Mouse (Mus musculus): ENCODE data around the gene Prune1. TPM values are rescaled to one million over a fixed set of nuclear protein-coding genes. Genes with fewer than 3 reads are reported as not detected.

Prune1 gene
- polyA plus RNA-seq, 1 experiment from 2014 or later: 20.3 TPM

- WGBS: 12% methylated on average over 5 of the region's 5 CpGs
- H3K27ac ChIP-seq: peak overlapping the region; percentile 79
- H3K36me3 ChIP-seq (ENCODE audit: insufficient read depth, low read length): peaks cover 21% of the 10 kb centered on the region
- TF ChIP-seq CTCF (IDR thresholded peaks at IDR 0.05; ENCODE audit: low read depth): peak; percentile 79
- H3K27me3 ChIP-seq (ENCODE audit: insufficient read depth, low read length): no peaks in the 10 kb centered on the region
- DNase-seq (ENCODE audit: low spot score) (peak; percentile 85), ATAC-seq (replicated peaks; ENCODE audit: low FRiP score, low read depth) (0 out of 2 replicates have a peak, but pooled peaks have one; percentile 27)
- H3K9me3 ChIP-seq (replicated peaks; ENCODE audit: low read length): no peaks in the 10 kb centered on the region
- 0 out of 2 replicates have a peak, but pooled peaks cover 9% of the 10 kb centered on the region for H3K4me1 ChIP-seq (replicated peaks; ENCODE audit: insufficient read depth, low read length)
- no peak overlapping the region for H3K4me3 ChIP-seq (replicated peaks; ENCODE audit: low read depth, low read length)
- H3K9ac ChIP-seq (ENCODE audit: low read depth, low read length): no peak overlapping the region
- H3K4me2 ChIP-seq (ENCODE audit: low read length): no peak overlapping the region
Observed at GRCm38 (mm10) chr3:95296103-95296469, 14.2 kb upstream of the Prune1 start.

- Histone ChIP-seq H3K36me3 (ENCODE audit: insufficient read depth, low read length) (peaks cover 26% of the 10 kb centered on the region), H3K4me3 (replicated peaks; ENCODE audit: low read depth, low read length) (no peak overlapping the region), H3K9ac (ENCODE audit: low read depth, low read length) (no peak overlapping the region), H3K9me3 (replicated peaks; ENCODE audit: low read length) (no peaks in the 10 kb centered on the region), H3K4me1 (replicated peaks; ENCODE audit: insufficient read depth, low read length) (0 out of 2 replicates have a peak, but pooled peaks cover 9% of the 10 kb centered on the region), H3K27ac (peak overlapping the region; percentile 79), H3K27me3 (ENCODE audit: insufficient read depth, low read length) (no peaks in the 10 kb centered on the region), H3K4me2 (ENCODE audit: low read length) (no peak overlapping the region)
- no peak; the same call in 1 of the 2 replicates for TF ChIP-seq CTCF (IDR thresholded peaks at IDR 0.05; ENCODE audit: low read depth)
- 63% methylated on average over 11 of the region's 11 CpGs for WGBS
- ATAC-seq (replicated peaks; ENCODE audit: low FRiP score, low read depth) (peak; percentile 41), DNase-seq (ENCODE audit: low spot score) (no peak)
Observed at GRCm38 (mm10) chr3:95295321-95296102, 13.6 kb upstream of the Prune1 start.

GRCm38 (mm10) chr3:95294718-95295117 lies 12.8 kb upstream of the Prune1 start:
- DNase-seq (ENCODE audit: low spot score): no peak
- no peak for TF ChIP-seq CTCF (IDR thresholded peaks at IDR 0.05; ENCODE audit: low read depth)

GRCm38 (mm10) chr3:95294316-95294715 lies 12.4 kb upstream of the Prune1 start:
- Histone ChIP-seq H3K4me2 (ENCODE audit: low read length) (no peak overlapping the region), H3K4me3 (replicated peaks; ENCODE audit: low read depth, low read length) (no peak overlapping the region), H3K27me3 (ENCODE audit: insufficient read depth, low read length) (no peaks in the 10 kb centered on the region), H3K27ac (peak overlapping the region; percentile 79; the same call in 1 of the 2 replicates), H3K4me1 (replicated peaks; ENCODE audit: insufficient read depth, low read length) (0 out of 2 replicates have a peak, but pooled peaks cover 9% of the 10 kb centered on the region), H3K36me3 (ENCODE audit: insufficient read depth, low read length) (peaks cover 28% of the 10 kb centered on the region), H3K9ac (ENCODE audit: low read depth, low read length) (no peak overlapping the region), H3K9me3 (replicated peaks; ENCODE audit: low read length) (no peaks in the 10 kb centered on the region)
- 84% methylated on average over 7 of the region's 7 CpGs for WGBS
- no peak for TF ChIP-seq CTCF (IDR thresholded peaks at IDR 0.05; ENCODE audit: low read depth)
- DNase-seq (ENCODE audit: low spot score) (no peak), ATAC-seq (replicated peaks; ENCODE audit: low FRiP score, low read depth) (no peak)

More at GRCm38 (mm10) chr3:95294718-95295117, 12.8 kb upstream of the Prune1 start:
- H3K4me2 ChIP-seq (ENCODE audit: low read length): no peak overlapping the region
- H3K9me3 ChIP-seq (replicated peaks; ENCODE audit: low read length): no peaks in the 10 kb centered on the region
- no peak for ATAC-seq (replicated peaks; ENCODE audit: low FRiP score, low read depth)
- H3K4me3 ChIP-seq (replicated peaks; ENCODE audit: low read depth, low read length): no peak overlapping the region
- H3K27me3 ChIP-seq (ENCODE audit: insufficient read depth, low read length): no peaks in the 10 kb centered on the region
- WGBS: 84% methylated on average over 5 of the region's 5 CpGs
- H3K27ac ChIP-seq: peak overlapping the region; percentile 79; the same call in 1 of the 2 replicates
- H3K9ac ChIP-seq (ENCODE audit: low read depth, low read length): no peak overlapping the region
- 0 out of 2 replicates have a peak, but pooled peaks cover 9% of the 10 kb centered on the region for H3K4me1 ChIP-seq (replicated peaks; ENCODE audit: insufficient read depth, low read length)
- H3K36me3 ChIP-seq (ENCODE audit: insufficient read depth, low read length): peaks cover 26% of the 10 kb centered on the region

GRCm38 (mm10) chr3:95293537-95293936 lies 11.7 kb upstream of the Prune1 start:
- H3K9ac ChIP-seq (ENCODE audit: low read depth, low read length): no peak overlapping the region
- H3K4me2 ChIP-seq (ENCODE audit: low read length): no peak overlapping the region
- ATAC-seq (replicated peaks; ENCODE audit: low FRiP score, low read depth) (no peak), DNase-seq (ENCODE audit: low spot score) (peak; percentile 57)
- H3K4me3 ChIP-seq (replicated peaks; ENCODE audit: low read depth, low read length): no peak overlapping the region
- H3K9me3 ChIP-seq (replicated peaks; ENCODE audit: low read length): no peaks in the 10 kb centered on the region
- H3K27me3 ChIP-seq (ENCODE audit: insufficient read depth, low read length): no peaks in the 10 kb centered on the region
- peak overlapping the region; percentile 34; the same call in 1 of the 2 replicates for H3K27ac ChIP-seq
- 32% methylated on average over 11 of the region's 11 CpGs for WGBS
- no peak for TF ChIP-seq CTCF (IDR thresholded peaks at IDR 0.05; ENCODE audit: low read depth)
- peaks cover 31% of the 10 kb centered on the region for H3K36me3 ChIP-seq (ENCODE audit: insufficient read depth, low read length)
- H3K4me1 ChIP-seq (replicated peaks; ENCODE audit: insufficient read depth, low read length): 0 out of 2 replicates have a peak, but pooled peaks cover 9% of the 10 kb centered on the region

- Histone ChIP-seq H3K4me2 (ENCODE audit: low read length) (no peak overlapping the region), H3K9ac (ENCODE audit: low read depth, low read length) (no peak overlapping the region), H3K9me3 (replicated peaks; ENCODE audit: low read length) (no peaks in the 10 kb centered on the region), H3K27ac (peak overlapping the region; percentile 34; the same call in 1 of the 2 replicates), H3K4me1 (replicated peaks; ENCODE audit: insufficient read depth, low read length) (0 out of 2 replicates have a peak, but pooled peaks cover 9% of the 10 kb centered on the region), H3K27me3 (ENCODE audit: insufficient read depth, low read length) (no peaks in the 10 kb centered on the region), H3K4me3 (replicated peaks; ENCODE audit: low read depth, low read length) (no peak overlapping the region), H3K36me3 (ENCODE audit: insufficient read depth, low read length) (peaks cover 37% of the 10 kb centered on the region)
- no peak for TF ChIP-seq CTCF (IDR thresholded peaks at IDR 0.05; ENCODE audit: low read depth)
- 87% methylated on average over 2 of the region's 2 CpGs for WGBS
- ATAC-seq (replicated peaks; ENCODE audit: low FRiP score, low read depth): no peak
- no peak for DNase-seq (ENCODE audit: low spot score)
Observed at GRCm38 (mm10) chr3:95292899-95293298, 11.0 kb upstream of the Prune1 start.

Data from kidney, postnatal 0 days (tissue).